Mouse (Mus musculus): ENCODE data around the gene Nln. TPM values are rescaled to one million over a fixed set of nuclear protein-coding genes. Genes with fewer than 3 reads are reported as not detected.

Gene Nln
- polyA plus RNA-seq, 1 experiment from 2014 or later, result 22.2 TPM

GRCm38 (mm10) chr13:104113782-104114181 is 4.4 kb upstream of the Nln start:
- Histone ChIP-seq H3K36me3 (no peaks in the 10 kb centered on the region), H3K4me1 (0 out of 2 replicates have a peak, but pooled peaks cover 6% of the 10 kb centered on the region), H3K4me3 (no peak overlapping the region), H3K27me3 (ENCODE audit: insufficient read depth, poor library complexity, severe bottlenecking) (no peaks in the 10 kb centered on the region), H3K27ac (no peak overlapping the region), H3K9me3 (no peaks in the 10 kb centered on the region)
- DNase-seq (ENCODE audit: low spot score), result no peak
- 93% methylated on average over 4 of the region's 4 CpGs for WGBS

- Histone ChIP-seq H3K27me3 (ENCODE audit: insufficient read depth, poor library complexity, severe bottlenecking) (no peaks in the 10 kb centered on the region), H3K4me3 (no peak overlapping the region), H3K36me3 (no peaks in the 10 kb centered on the region), H3K9me3 (no peaks in the 10 kb centered on the region), H3K4me1 (0 out of 2 replicates have a peak, but pooled peaks cover 6% of the 10 kb centered on the region), H3K27ac (no peak overlapping the region)
- WGBS, result 44% methylated on average over 12 of the region's 12 CpGs
- DNase-seq (ENCODE audit: low spot score), result no peak
Observed at GRCm38 (mm10) chr13:104112266-104112900, 3.0 kb upstream of the Nln start.

- Histone ChIP-seq H3K4me3 (peak overlapping the region; percentile 88), H3K27ac (0 out of 2 replicates have a peak overlapping the region, but pooled peaks have one; percentile 94), H3K27me3 (ENCODE audit: insufficient read depth, poor library complexity, severe bottlenecking) (no peaks in the 10 kb centered on the region), H3K4me1 (0 out of 2 replicates have a peak, but pooled peaks cover 6% of the 10 kb centered on the region), H3K9me3 (no peaks in the 10 kb centered on the region), H3K36me3 (0 out of 2 replicates have a peak, but pooled peaks cover under 1% of the 10 kb centered on the region)
- no peak for DNase-seq (ENCODE audit: low spot score)
- 59% methylated on average over 7 of the region's 7 CpGs for WGBS
Observed at GRCm38 (mm10) chr13:104110526-104110925, 1.1 kb upstream of the Nln start.

GRCm38 (mm10) chr13:104109816-104110521 is 555 bp upstream of the Nln start:
- WGBS, result 3% methylated on average over 38 of the region's 38 CpGs
- Histone ChIP-seq H3K27me3 (ENCODE audit: insufficient read depth, poor library complexity, severe bottlenecking) (no peaks in the 10 kb centered on the region), H3K9me3 (no peaks in the 10 kb centered on the region), H3K4me3 (peak overlapping the region; percentile 88), H3K36me3 (peaks cover 6% of the 10 kb centered on the region; the same call in 1 of the 2 replicates), H3K4me1 (0 out of 2 replicates have a peak, but pooled peaks cover 6% of the 10 kb centered on the region), H3K27ac (peak overlapping the region; percentile 94)
- no peak for DNase-seq (ENCODE audit: low spot score)

- no peak for DNase-seq (ENCODE audit: low spot score)
- no peaks in the 10 kb centered on the region for H3K27me3 ChIP-seq (ENCODE audit: insufficient read depth, poor library complexity, severe bottlenecking)
- peaks cover 6% of the 10 kb centered on the region; the same call in 1 of the 2 replicates for H3K9me3 ChIP-seq
- 0 out of 2 replicates have a peak, but pooled peaks cover 6% of the 10 kb centered on the region for H3K4me1 ChIP-seq
- peaks cover 17% of the 10 kb centered on the region; the same call in 1 of the 2 replicates for H3K36me3 ChIP-seq
- peak overlapping the region; percentile 88 for H3K4me3 ChIP-seq
- peak overlapping the region; percentile 94 for H3K27ac ChIP-seq
- WGBS, result 2% methylated on average over 24 of the region's 24 CpGs
Observed at GRCm38 (mm10) chr13:104108651-104109287, 645 bp downstream of the Nln start.

- Histone ChIP-seq H3K36me3 (peaks cover 18% of the 10 kb centered on the region; the same call in 1 of the 2 replicates), H3K27ac (no peak overlapping the region), H3K4me1 (peaks cover 14% of the 10 kb centered on the region; the same call in 1 of the 2 replicates), H3K27me3 (ENCODE audit: insufficient read depth, poor library complexity, severe bottlenecking) (no peaks in the 10 kb centered on the region), H3K4me3 (no peak overlapping the region), H3K9me3 (peaks cover 7% of the 10 kb centered on the region; the same call in 1 of the 2 replicates)
- no peak for DNase-seq (ENCODE audit: low spot score)
- 72% methylated on average over 5 of the region's 5 CpGs for WGBS
Observed at GRCm38 (mm10) chr13:104101606-104102235, 7.7 kb downstream of the Nln start.

- Histone ChIP-seq H3K36me3 (peaks cover 16% of the 10 kb centered on the region; the same call in 1 of the 2 replicates), H3K27ac (no peak overlapping the region), H3K27me3 (ENCODE audit: insufficient read depth, poor library complexity, severe bottlenecking) (no peaks in the 10 kb centered on the region), H3K4me1 (peaks cover 26% of the 10 kb centered on the region), H3K4me3 (no peak overlapping the region), H3K9me3 (peaks cover 7% of the 10 kb centered on the region; the same call in 1 of the 2 replicates)
- 78% methylated on average over 4 of the region's 4 CpGs for WGBS
- DNase-seq (ENCODE audit: low spot score), result no peak
Observed at GRCm38 (mm10) chr13:104100416-104100815, 9.0 kb downstream of the Nln start.

- no peaks in the 10 kb centered on the region for H3K36me3 ChIP-seq
- no peaks in the 10 kb centered on the region for H3K27me3 ChIP-seq (ENCODE audit: insufficient read depth, poor library complexity, severe bottlenecking)
- H3K9me3 ChIP-seq, result no peaks in the 10 kb centered on the region
- H3K27ac ChIP-seq, result peak overlapping the region; percentile 29; the same call in 1 of the 2 replicates
- 53% methylated on average over 7 of the region's 7 CpGs for WGBS
- DNase-seq (ENCODE audit: low spot score), result no peak
- H3K4me1 ChIP-seq, result peaks cover 35% of the 10 kb centered on the region
- H3K4me3 ChIP-seq, result no peak overlapping the region
Observed at GRCm38 (mm10) chr13:104097190-104097589, 12.2 kb downstream of the Nln start.

- no peak for DNase-seq (ENCODE audit: low spot score)
- no peaks in the 10 kb centered on the region for H3K9me3 ChIP-seq
- no peak overlapping the region for H3K4me3 ChIP-seq
- no peaks in the 10 kb centered on the region for H3K27me3 ChIP-seq (ENCODE audit: insufficient read depth, poor library complexity, severe bottlenecking)
- WGBS, result 51% methylated on average over 7 of the region's 7 CpGs
- no peaks in the 10 kb centered on the region for H3K36me3 ChIP-seq
- H3K4me1 ChIP-seq, result peaks cover 36% of the 10 kb centered on the region
- no peak overlapping the region for H3K27ac ChIP-seq
Observed at GRCm38 (mm10) chr13:104095955-104096354, 13.5 kb downstream of the Nln start.

- WGBS, result 78% methylated on average over 11 of the region's 11 CpGs
- H3K27me3 ChIP-seq (ENCODE audit: insufficient read depth, poor library complexity, severe bottlenecking), result no peaks in the 10 kb centered on the region
- no peak overlapping the region for H3K4me3 ChIP-seq
- no peaks in the 10 kb centered on the region for H3K9me3 ChIP-seq
- no peak for DNase-seq (ENCODE audit: low spot score)
- H3K27ac ChIP-seq, result peak overlapping the region; percentile 18; the same call in 1 of the 2 replicates
- no peaks in the 10 kb centered on the region for H3K36me3 ChIP-seq
- H3K4me1 ChIP-seq, result peaks cover 36% of the 10 kb centered on the region
Observed at GRCm38 (mm10) chr13:104094531-104095385, 14.7 kb downstream of the Nln start.

GRCm38 (mm10) chr13:104091734-104092133 is 17.7 kb downstream of the Nln start:
- Histone ChIP-seq H3K36me3 (no peaks in the 10 kb centered on the region), H3K9me3 (no peaks in the 10 kb centered on the region), H3K27ac (no peak overlapping the region), H3K4me3 (no peak overlapping the region), H3K4me1 (peaks cover 22% of the 10 kb centered on the region), H3K27me3 (ENCODE audit: insufficient read depth, poor library complexity, severe bottlenecking) (no peaks in the 10 kb centered on the region)
- no peak for DNase-seq (ENCODE audit: low spot score)
- 13% methylated on average over 1 of the region's 1 CpGs for WGBS

- no peak overlapping the region for H3K27ac ChIP-seq
- H3K36me3 ChIP-seq, result no peaks in the 10 kb centered on the region
- H3K4me1 ChIP-seq, result 0 out of 2 replicates have a peak, but pooled peaks cover 2% of the 10 kb centered on the region
- H3K4me3 ChIP-seq, result no peak overlapping the region
- no peaks in the 10 kb centered on the region for H3K9me3 ChIP-seq
- no peak for DNase-seq (ENCODE audit: low spot score)
- no peaks in the 10 kb centered on the region for H3K27me3 ChIP-seq (ENCODE audit: insufficient read depth, poor library complexity, severe bottlenecking)
- WGBS, result 18% methylated on average over 1 of the region's 1 CpGs
Observed at GRCm38 (mm10) chr13:104089387-104089786, 20.0 kb downstream of the Nln start.

All from heart, embryonic 10.5 days (tissue).